Mouse (Mus musculus) liver, embryonic 14.5 days (tissue): ENCODE results near the gene Cap2.

Experiments used
- CTCF ChIP-seq: IDR thresholded peaks from 2 replicates; pipeline ENCODE4 v1.5.1; 2016; ENCODE audit warnings: antibody characterized with exemption, low read depth, control low read depth
- EP300 ChIP-seq: IDR thresholded peaks from 2 replicates; pipeline ENCODE4 v1.6.1; 2016; ENCODE audit warnings: antibody characterized with exemption, low read depth

DNA sequence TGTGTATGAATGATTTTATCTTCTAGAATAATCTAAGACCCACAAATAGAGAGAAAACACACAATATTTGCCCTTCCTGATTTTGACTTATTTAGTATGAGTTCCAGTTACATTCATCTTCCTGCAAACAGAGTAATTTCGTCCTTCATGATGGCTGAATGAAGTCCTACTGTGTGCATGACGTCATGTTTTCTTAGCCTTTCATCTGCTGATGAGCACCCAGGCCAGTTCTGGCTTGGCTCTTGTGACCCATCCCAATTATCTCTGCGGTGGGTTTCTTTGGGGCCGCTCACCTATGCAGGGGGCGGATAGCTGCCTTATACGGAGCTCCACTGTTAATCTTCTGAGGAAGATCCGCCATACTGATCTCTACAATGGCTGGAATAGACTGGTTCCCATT lies 37.6 kb downstream of the Cap2 start:
- no peak for TF ChIP-seq CTCF
- no peak for TF ChIP-seq EP300
